Mouse (Mus musculus): ENCODE data around the gene Wfdc5. TPM values are rescaled to one million over a fixed set of nuclear protein-coding genes. Genes with fewer than 3 reads are reported as not detected.

The Wfdc5 gene
- polyA plus RNA-seq, 2 experiments: not detected

DNA sequence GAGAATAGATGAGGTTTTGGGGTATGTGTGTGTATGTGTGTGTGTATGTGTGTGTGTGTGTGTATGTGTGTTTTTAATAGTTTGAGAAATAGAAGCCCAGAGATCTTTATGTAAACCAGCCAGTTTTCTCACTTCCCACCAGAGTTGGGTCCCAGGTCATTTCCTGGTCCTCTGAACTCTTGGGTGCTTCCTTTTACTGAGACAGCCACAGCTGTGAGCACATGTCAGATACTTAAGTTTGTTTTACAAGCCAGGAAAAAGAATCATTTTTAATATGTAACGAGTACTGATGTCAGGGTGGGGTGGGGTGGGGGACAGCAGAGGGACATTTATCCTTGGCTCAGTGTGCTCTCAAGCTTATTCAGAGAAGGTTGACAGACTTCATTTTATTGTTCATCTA is 47.2 kb downstream of the Wfdc5 start:
- Histone ChIP-seq H3K36me3 (replicated peaks; ENCODE audit: control insufficient read depth, insufficient read depth, low read depth) (no peaks in the 10 kb centered on the region), H3K9me3 (ENCODE audit: control insufficient read depth, low read length) (no peaks in the 10 kb centered on the region), H3K4me2 (ENCODE audit: low read depth) (no peak overlapping the region), H3K27ac (no peak overlapping the region), H3K27me3 (ENCODE audit: control insufficient read depth, insufficient read depth, low read length) (no peaks in the 10 kb centered on the region), H3K4me3 (ENCODE audit: insufficient read depth in 1 of 2, low read depth in 2 of 2, low read length in 2 of 2) (no peak overlapping the region), H3K4me1 (replicated peaks; ENCODE audit: control insufficient read depth in 2 of 2, insufficient read depth in 2 of 2, low read length in 1 of 2) (no peaks in the 10 kb centered on the region), H3K9ac (replicated peaks) (no peak overlapping the region)
- WGBS (ENCODE audit: insufficient replicate concordance): 67% methylated on average over 1 of the region's 1 CpGs
- ATAC-seq (ENCODE audit: insufficient read depth) (no peak), DNase-seq (ENCODE audit: low read depth in 3 of 3, low spot score in 3 of 3) (no peak)
- TF ChIP-seq EP300 (IDR thresholded peaks at IDR 0.05; ENCODE audit: low read depth): no peak
- no peak for TF ChIP-seq CTCF (IDR thresholded peaks at IDR 0.05; ENCODE audit: low read depth)

DNA sequence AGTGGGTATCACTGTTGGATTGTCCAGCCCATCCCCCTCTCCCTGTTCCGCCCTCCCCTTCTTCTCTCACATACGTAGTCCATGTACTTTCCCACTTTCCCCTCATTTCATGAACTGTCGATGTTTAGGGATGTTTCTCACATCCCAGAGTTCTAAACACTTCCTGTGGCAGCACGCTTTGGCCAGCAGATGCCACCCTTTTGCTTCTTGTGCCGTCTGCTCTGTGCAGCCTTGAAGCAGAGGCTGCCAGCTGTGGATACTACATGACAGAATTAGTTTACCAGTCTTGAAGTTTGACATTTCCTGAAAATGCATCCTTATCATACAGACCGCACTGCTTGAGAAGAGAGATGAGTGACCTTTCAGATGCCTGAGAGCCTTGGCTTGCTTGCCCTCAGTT is 48.0 kb downstream of the Wfdc5 start:
- ATAC-seq (ENCODE audit: insufficient read depth): no peak
- TF ChIP-seq CTCF (IDR thresholded peaks at IDR 0.05; ENCODE audit: low read depth) (peak; percentile 41), EP300 (IDR thresholded peaks at IDR 0.05; ENCODE audit: low read depth) (no peak)
- Histone ChIP-seq H3K27me3 (ENCODE audit: control insufficient read depth, insufficient read depth, low read length) (no peaks in the 10 kb centered on the region), H3K9me3 (ENCODE audit: control insufficient read depth, low read length) (no peaks in the 10 kb centered on the region), H3K4me3 (ENCODE audit: insufficient read depth in 1 of 2, low read depth in 2 of 2, low read length in 2 of 2) (no peak overlapping the region), H3K9ac (replicated peaks) (no peak overlapping the region), H3K27ac (no peak overlapping the region), H3K4me2 (ENCODE audit: low read depth) (no peak overlapping the region), H3K4me1 (replicated peaks; ENCODE audit: control insufficient read depth in 2 of 2, insufficient read depth in 2 of 2, low read length in 1 of 2) (no peaks in the 10 kb centered on the region), H3K36me3 (replicated peaks; ENCODE audit: control insufficient read depth, insufficient read depth, low read depth) (no peaks in the 10 kb centered on the region)
- no peak for DNase-seq (ENCODE audit: low read depth in 3 of 3, low spot score in 3 of 3)
- WGBS (ENCODE audit: insufficient replicate concordance): 64% methylated on average over 6 of the region's 6 CpGs

DNA sequence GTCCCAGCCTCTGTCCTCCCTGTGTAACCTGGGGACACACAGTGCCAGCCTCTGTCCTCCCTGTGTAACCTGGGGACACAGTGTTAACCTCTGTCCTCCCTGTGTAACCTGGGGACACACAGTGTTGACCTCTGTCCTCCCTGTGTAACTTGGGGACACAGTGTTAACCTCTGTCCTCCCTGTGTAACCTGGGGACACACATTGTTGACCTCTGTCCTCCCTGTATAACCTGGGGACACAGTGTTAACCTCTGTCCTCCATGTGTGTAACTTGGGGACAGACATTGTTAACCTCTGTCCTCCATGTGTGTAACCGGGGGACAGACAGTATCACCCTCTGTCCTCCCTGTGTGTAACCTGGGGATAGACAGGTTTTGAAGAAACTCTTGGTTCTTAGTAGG is 51.0 kb downstream of the Wfdc5 start:
- ATAC-seq (ENCODE audit: insufficient read depth) (no peak), DNase-seq (ENCODE audit: low read depth in 3 of 3, low spot score in 3 of 3) (no peak)
- Histone ChIP-seq H3K9ac (replicated peaks) (no peak overlapping the region), H3K4me2 (ENCODE audit: low read depth) (no peak overlapping the region), H3K27me3 (ENCODE audit: control insufficient read depth, insufficient read depth, low read length) (no peaks in the 10 kb centered on the region), H3K4me1 (replicated peaks; ENCODE audit: control insufficient read depth in 2 of 2, insufficient read depth in 2 of 2, low read length in 1 of 2) (no peaks in the 10 kb centered on the region), H3K4me3 (ENCODE audit: insufficient read depth in 1 of 2, low read depth in 2 of 2, low read length in 2 of 2) (no peak overlapping the region), H3K27ac (no peak overlapping the region), H3K36me3 (replicated peaks; ENCODE audit: control insufficient read depth, insufficient read depth, low read depth) (no peaks in the 10 kb centered on the region), H3K9me3 (ENCODE audit: control insufficient read depth, low read length) (no peaks in the 10 kb centered on the region)
- TF ChIP-seq CTCF (IDR thresholded peaks at IDR 0.05; ENCODE audit: low read depth) (no peak), EP300 (IDR thresholded peaks at IDR 0.05; ENCODE audit: low read depth) (no peak)
- 77% methylated on average over 1 of the region's 1 CpGs for WGBS (ENCODE audit: insufficient replicate concordance)

DNA sequence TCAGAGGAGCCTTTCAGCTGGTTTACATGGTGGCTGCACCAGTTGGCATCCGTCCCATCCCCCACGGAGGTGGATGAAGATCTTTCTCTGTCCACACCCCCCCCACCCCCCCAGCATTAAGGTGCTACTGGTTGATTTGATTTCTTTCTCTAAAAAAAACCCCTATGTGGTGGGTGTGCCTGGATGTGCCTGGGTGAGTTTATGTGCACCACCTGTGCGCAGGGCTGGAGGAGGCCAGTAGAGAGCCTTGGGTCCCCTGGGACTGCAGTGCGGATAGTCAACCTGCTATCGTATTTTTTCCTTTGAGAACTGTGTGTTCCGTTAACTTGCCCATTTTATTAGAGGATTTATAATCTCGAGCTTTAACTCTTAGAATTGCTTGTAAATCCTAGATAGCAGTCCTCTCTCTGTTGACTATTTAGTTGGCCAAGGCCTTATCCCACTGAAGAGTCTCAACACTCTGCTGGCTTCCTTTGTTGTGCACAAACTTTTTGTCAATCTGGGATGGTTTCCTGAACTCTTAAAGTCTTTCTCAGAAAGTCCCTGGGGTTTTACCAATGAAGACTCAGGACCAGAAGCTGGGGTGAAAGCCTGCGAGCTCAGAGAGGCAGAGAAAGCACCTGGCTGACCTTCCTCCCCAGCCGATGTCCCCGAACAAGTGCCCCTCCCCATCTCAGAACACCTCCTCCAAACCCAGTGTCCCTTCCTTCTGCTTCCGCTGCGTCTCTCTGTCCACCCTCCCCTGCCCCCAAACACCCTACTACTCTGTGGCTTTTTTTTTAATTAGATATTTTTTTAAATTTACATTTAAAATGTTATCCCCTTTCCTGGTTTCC is 53.7 kb downstream of the Wfdc5 start:
- Histone ChIP-seq H3K27me3 (ENCODE audit: control insufficient read depth, insufficient read depth, low read length) (no peaks in the 10 kb centered on the region), H3K27ac (no peak overlapping the region), H3K4me1 (replicated peaks; ENCODE audit: control insufficient read depth in 2 of 2, insufficient read depth in 2 of 2, low read length in 1 of 2) (no peaks in the 10 kb centered on the region), H3K9ac (replicated peaks) (no peak overlapping the region), H3K9me3 (ENCODE audit: control insufficient read depth, low read length) (no peaks in the 10 kb centered on the region), H3K4me2 (ENCODE audit: low read depth) (no peak overlapping the region), H3K36me3 (replicated peaks; ENCODE audit: control insufficient read depth, insufficient read depth, low read depth) (no peaks in the 10 kb centered on the region), H3K4me3 (ENCODE audit: insufficient read depth in 1 of 2, low read depth in 2 of 2, low read length in 2 of 2) (no peak overlapping the region)
- TF ChIP-seq EP300 (IDR thresholded peaks at IDR 0.05; ENCODE audit: low read depth): no peak
- no peak for TF ChIP-seq CTCF (IDR thresholded peaks at IDR 0.05; ENCODE audit: low read depth)
- DNase-seq (ENCODE audit: low read depth in 3 of 3, low spot score in 3 of 3): no peak
- 81% methylated on average over 12 of the region's 12 CpGs for WGBS (ENCODE audit: insufficient replicate concordance)
- no peak for ATAC-seq (ENCODE audit: insufficient read depth)

DNA sequence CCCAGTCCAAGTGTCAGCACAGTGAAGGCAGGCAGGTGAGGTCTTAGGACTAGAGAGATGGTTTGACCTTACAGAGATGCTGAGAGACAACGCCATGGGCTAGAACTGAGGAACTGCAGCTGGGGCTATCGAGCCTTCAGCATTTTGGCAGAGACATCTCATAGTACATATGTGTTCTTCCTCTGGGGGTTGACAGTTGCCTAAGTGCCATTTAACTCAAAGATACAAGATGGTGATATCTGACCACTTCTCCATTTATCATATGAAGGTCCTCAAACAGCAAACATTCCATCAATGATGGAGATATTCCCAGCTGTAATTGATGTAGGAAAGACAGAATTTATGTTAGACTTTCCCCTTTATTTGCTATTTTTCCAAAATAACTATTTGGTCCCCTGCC is 55.2 kb downstream of the Wfdc5 start:
- Histone ChIP-seq H3K9ac (replicated peaks) (no peak overlapping the region), H3K27ac (no peak overlapping the region), H3K4me1 (replicated peaks; ENCODE audit: control insufficient read depth in 2 of 2, insufficient read depth in 2 of 2, low read length in 1 of 2) (no peaks in the 10 kb centered on the region), H3K9me3 (ENCODE audit: control insufficient read depth, low read length) (no peaks in the 10 kb centered on the region), H3K36me3 (replicated peaks; ENCODE audit: control insufficient read depth, insufficient read depth, low read depth) (no peaks in the 10 kb centered on the region), H3K4me3 (ENCODE audit: insufficient read depth in 1 of 2, low read depth in 2 of 2, low read length in 2 of 2) (no peak overlapping the region), H3K4me2 (ENCODE audit: low read depth) (no peak overlapping the region), H3K27me3 (ENCODE audit: control insufficient read depth, insufficient read depth, low read length) (no peaks in the 10 kb centered on the region)
- TF ChIP-seq CTCF (IDR thresholded peaks at IDR 0.05; ENCODE audit: low read depth) (no peak), EP300 (IDR thresholded peaks at IDR 0.05; ENCODE audit: low read depth) (no peak)
- ATAC-seq (ENCODE audit: insufficient read depth) (no peak), DNase-seq (ENCODE audit: low read depth in 3 of 3, low spot score in 3 of 3) (no peak)
- 74% methylated on average over 2 of the region's 2 CpGs for WGBS (ENCODE audit: insufficient replicate concordance)

Data from liver, embryonic 14.5 days (tissue).